Mouse (Mus musculus): Measurements from ENCODE around the gene Timmdc1. TPM values are rescaled to one million over a fixed set of nuclear protein-coding genes. Genes with fewer than 3 reads are reported as not detected.

Gene Timmdc1
- polyA plus RNA-seq, 1 experiment from 2014 or later, result 29.4 TPM

- DNase-seq (ENCODE audit: low spot score), result no peak
These were observed 55.2 kb downstream of the Timmdc1 start for GRCm38 (mm10) chr16:38467091-38467916.

DNA sequence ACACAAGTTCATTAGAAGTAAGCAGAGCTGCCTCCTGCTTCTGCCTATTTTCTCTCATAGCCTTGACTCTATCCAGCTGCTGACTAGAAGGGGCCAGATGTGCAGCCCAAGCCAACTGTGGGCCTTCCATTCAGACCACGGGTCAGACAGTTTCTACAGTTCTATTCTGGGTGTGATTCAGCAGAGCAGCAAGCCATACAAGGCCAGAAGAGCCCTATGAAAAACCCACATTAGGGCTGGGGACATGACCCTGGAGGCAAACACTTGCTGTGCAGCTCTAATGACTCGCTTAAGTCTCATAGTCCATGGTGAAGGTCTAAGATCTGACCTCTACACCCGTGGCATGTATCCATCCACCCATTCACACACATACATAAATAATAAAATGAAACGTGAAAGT, 56.4 kb downstream of the Timmdc1 start:
- no peak for DNase-seq (ENCODE audit: low spot score)

DNA sequence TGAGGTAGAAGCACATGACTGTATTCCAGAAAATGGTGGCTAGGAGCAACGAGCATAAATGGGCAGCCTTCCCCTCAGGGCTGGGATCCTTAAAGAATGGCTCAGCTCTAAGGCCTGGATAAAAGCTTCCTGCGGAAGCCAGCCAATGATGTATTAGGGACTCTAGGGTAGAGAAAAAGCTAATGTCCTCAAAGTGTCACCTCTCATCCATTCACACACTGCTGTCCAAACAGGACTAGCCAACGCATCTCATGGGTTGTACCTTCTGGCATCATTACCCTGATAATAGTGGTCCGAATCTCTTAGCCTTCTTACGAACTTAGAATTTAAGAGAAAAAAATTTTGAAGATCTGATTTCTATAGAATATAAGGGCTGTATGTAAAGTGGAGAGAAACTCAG, 59.2 kb downstream of the Timmdc1 start:
- DNase-seq (ENCODE audit: low spot score), result no peak

DNA sequence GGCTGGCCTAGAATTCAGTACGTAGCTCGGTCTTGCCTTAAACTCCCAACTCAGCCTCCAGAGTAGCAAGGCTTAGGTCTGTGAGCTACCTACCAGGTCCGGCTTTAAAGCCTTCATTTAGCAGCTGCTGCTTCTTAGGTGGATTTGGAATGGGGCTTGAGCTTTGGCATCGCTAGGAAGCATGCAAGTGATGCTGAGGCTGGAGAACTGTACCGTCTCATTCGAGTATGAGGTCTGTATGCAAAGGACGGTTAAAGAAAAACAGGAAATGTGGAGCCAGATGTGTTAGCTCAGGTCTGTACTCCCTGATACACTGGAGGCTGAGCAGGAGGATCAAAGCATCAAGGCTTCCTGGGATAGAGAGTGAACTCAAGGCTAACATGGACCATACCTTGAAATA, 60.3 kb downstream of the Timmdc1 start:
- no peak for DNase-seq (ENCODE audit: low spot score)

DNA sequence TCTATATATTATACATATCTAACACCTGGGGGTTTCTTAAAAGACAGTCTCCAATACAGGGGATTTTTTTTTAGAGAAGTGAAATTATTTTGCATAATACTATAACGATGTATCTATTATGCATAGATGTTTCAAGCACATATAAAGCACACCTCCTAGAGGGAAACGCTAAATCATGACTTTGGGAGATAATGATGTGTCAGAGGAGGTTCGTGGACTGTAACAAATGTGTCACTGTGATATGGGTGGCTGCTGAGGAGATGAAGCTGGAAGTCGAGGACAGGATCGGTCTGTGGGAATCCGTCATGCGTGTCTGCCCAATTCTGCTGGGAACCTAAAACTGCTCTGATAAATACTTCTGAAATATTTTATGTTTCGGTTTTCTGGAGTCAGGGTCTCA, 60.7 kb downstream of the Timmdc1 start:
- no peak for DNase-seq (ENCODE audit: low spot score)

GRCm38 (mm10) chr16:38459990-38460389, 62.5 kb downstream of the Timmdc1 start:
- no peak for DNase-seq (ENCODE audit: low spot score)

- DNase-seq (ENCODE audit: low spot score), result no peak
These were observed 63.7 kb downstream of the Timmdc1 start for GRCm38 (mm10) chr16:38458600-38459280.

DNA sequence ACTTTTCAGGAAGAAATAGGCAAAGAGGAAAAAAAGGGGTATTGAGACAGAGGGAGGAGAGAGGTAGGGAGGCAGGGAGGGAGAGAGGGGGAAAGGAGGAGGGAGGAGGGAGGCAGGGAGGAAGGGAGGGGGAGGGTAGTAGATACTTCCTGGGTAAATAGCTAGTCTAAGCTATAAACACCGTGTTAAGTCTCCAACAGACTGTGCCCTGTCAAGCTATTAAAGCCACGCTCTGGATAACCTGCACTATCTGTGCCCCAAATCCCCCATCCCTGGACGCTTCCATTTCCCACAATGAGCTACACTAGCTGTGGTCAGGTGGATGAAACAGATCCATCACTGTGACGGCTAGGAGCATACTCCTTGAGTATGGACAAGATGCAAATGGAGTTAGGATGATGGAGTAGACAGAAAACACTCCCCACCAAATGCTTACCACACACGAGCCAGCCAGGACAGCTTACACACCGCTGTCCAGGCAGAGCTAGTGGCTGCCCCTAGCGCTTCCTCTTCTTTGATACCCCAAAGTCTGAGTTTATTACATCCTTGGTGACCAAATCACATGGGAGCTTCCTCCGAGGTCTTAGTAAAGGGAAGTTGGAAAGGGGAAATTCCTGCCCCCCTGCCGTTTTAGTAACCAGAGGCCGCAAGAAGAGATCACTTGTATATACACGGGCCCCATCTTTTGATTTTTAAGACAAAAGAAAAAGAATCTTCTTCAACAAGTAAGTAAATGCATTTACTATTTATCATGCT, 65.5 kb downstream of the Timmdc1 start:
- DNase-seq (ENCODE audit: low spot score), result no peak

DNA sequence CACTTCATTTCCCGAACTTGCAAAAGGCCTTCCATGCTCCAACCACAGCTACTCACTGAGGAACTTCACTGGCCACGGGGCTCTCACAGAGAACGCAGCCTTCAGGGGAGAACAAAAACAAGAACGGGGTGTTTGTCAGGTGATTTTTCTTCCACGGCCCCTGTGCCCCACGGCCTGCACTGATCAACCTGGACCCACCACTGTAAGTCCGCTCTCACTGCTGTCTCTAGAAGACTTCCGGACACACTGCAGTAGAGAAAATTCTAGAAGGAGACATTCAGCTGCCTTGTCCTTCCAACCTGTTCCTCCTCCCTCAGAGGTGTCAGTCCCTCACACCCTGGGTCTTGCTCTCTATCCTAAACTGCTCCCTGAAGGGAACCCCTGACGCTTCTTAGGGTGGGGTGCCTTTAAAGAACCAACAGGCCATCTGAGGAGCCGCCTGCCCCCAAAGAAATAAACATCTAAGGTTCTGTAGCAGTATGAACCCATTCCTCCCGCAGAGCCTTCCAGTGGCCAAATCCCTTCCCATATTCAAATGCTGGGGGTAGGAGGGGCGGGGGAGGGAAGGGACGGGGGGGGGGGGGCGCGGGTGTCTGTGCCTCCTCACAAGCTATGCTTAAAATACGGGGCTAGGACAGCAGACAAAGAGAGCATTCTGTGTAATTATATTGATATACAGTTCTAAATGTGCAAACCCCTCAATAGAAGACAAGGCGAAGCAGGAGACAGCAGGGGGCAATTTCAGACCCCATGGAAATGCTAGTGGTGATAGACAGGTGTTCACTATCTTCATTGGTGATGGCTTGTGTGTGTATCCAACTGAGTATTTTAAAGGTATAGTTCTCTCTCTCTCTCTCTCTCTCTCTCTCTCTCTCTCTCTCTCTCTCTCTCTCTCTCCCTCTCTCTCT, 66.7 kb downstream of the Timmdc1 start, which contains the start of gene Cd80:
Cd80 (plus strand) TSS at position 51 of the 908 bp plus-strand sequence.
- DNase-seq (ENCODE audit: low spot score), result no peak

GRCm38 (mm10) chr16:38454533-38455254, 67.8 kb downstream of the Timmdc1 start:
- DNase-seq (ENCODE audit: low spot score), result no peak

DNA sequence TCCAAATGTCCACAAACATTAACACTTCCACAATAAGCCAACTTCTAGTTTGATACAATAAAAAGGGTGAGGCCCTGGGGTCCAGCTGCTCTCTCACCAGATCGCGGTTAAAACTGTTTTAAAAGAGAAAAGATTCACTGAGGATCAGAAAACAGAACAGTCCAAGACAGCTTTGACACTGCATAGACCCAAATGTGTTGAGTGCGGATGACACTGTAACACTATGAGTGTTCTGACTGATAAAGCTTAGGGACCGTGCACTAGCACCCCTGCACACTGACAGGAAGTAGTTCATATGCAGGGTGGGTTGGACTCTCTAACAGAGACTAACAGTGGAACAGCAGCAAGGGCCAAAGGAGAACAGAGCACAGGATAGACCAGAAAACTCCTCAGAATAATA, 68.5 kb downstream of the Timmdc1 start:
- no peak for DNase-seq (ENCODE audit: low spot score)

DNA sequence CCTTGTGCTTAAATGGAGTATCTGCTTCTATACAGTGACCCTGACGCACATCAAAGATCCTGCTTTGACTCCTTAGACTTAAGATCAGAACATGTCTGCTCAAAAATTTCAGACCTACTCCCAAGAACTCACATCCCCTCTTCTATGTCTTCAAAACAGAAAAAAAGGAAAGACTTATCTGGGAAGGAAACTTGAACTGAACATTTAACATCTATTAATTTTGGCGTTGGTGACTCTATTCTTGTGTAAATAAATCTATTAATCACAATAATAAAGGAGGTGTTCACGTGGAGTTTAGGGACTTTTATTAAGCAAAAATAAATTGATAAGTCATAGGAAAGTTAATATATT, 69.3 kb downstream of the Timmdc1 start:
- DNase-seq (ENCODE audit: low spot score), result no peak

GRCm38 (mm10) chr16:38452442-38453202, 69.8 kb downstream of the Timmdc1 start, which contains the start of gene Adprh:
TSS of gene Adprh (minus strand) at chr16:38452703.
- peak; percentile 80 for DNase-seq (ENCODE audit: low spot score)

DNA sequence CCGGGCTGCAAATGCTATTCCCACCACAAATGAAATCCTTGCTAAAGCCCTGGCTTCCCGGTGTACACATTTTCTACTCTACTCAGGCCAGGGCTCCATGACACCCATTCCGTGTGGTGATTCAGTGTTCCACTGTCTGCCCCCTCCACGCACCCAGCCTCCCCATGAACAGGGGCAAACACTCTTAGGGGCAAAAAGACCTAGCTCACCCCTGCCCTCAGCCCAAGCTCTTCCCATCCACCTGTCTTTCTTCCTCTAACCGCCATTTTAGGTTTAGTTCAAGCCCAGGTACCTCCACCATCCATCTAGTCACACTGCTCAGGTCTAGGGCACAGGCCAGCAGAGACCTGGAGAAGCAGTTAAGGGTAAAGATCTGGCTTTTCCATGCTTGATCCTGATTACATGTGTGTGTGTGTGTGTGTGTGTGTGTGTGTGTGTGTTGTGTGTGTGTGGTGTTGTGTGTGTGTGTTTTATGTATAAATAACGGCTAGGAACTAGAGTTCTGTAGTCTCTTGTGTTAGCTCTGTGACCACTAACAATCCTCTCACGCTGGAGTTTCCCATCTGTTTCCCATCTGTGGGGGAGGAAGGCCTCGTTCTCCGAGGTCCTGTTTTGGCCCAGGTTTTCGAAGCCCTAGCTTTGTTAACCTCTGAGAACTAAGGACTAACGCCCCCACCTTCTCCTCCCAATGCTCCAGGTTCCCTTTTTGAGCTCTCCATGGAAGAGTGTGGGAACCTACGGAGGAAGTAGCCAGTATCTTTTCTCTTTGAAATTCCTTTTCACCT, 70.8 kb downstream of the Timmdc1 start:
- DNase-seq (ENCODE audit: low spot score), result no peak

- no peak for DNase-seq (ENCODE audit: low spot score)
These were observed 71.8 kb downstream of the Timmdc1 start for GRCm38 (mm10) chr16:38450707-38451106.

DNA sequence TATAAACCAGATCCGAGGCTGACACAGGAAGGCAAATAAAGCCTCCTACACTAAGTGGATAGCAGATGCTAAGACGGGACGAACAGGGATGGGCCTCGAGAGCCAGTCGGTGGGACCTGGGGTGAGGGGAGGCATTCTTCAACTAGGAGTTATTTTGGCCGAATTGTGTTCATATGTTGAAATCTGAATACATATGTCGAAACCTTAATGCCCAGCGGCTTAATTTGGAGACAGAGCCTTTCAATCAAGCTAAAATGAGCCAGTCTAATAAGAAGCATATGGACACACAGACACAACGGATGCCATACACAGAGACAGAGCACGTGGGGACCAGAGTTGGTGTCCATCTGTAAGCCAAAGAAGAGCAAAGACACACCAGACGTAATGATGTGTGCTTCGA, 74.0 kb downstream of the Timmdc1 start:
- no peak for DNase-seq (ENCODE audit: low spot score)

All from thymus, postnatal 0 days (tissue).